17 mouse cellular contexts compared by ENCODE assay signal in the genomic region with DNA sequence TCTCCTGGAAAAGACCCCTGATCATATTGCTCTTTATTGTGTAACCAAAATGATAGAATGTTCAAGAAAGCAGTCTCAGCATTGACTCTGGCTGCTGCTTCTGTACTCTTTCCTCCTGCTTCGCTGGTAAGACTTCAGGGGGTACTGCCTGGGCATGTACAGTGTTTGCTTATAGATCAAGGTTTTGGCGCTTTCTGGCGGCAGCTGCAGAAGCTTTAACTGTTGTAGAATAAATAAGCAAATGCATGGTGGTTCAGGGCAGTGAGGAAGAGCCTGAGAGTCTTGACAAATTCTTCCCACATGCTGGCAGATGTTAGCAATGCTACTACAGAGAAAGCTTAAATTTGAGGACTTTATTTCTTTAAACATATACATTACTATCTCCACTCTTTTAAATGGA.
"Had no signal": no experiment of that assay in that cellular context is flagged by ENCODE, and none has a peak within 500 bp of the region (broad histone marks: within the 10 kb centered on the region; RNA-seq: fewer than 3 reads in every experiment).

No protein-coding gene starts in this region.

- H3K4me3 ChIP-seq: intestine, embryonic 15.5 days; layer of hippocampus, adult 2 months; liver, embryonic 13.5 days; megakaryocyte, embryonic 14.5 days; midbrain, embryonic 12.5 days; midbrain, embryonic 15.5 days; stomach, embryonic 15.5 days had no signal

- ATAC-seq: intestine, embryonic 15.5 days; midbrain, embryonic 15.5 days had no signal

- H3K4me2 ChIP-seq: intestine, embryonic 15.5 days; liver, embryonic 13.5 days; midbrain, embryonic 12.5 days; midbrain, embryonic 15.5 days; stomach, embryonic 15.5 days had no signal

- H3K27me3 ChIP-seq: intestine, embryonic 15.5 days; liver, embryonic 13.5 days; megakaryocyte, embryonic 14.5 days; midbrain, embryonic 12.5 days; midbrain, embryonic 15.5 days; stomach, embryonic 15.5 days had no signal

- H3K27ac ChIP-seq: intestine, embryonic 15.5 days; kidney, postnatal 0 days; layer of hippocampus, adult 2 months; liver, embryonic 13.5 days; midbrain, embryonic 12.5 days; midbrain, embryonic 15.5 days; stomach, embryonic 15.5 days had no signal

- H3K9me3 ChIP-seq: intestine, embryonic 15.5 days; liver, embryonic 13.5 days; midbrain, embryonic 12.5 days; midbrain, embryonic 15.5 days; stomach, embryonic 15.5 days had no signal

- H3K36me3 ChIP-seq: intestine, embryonic 15.5 days; liver, embryonic 13.5 days; midbrain, embryonic 12.5 days; midbrain, embryonic 15.5 days; stomach, embryonic 15.5 days had no signal

- DNase-seq: kidney, adult 18-20 months; kidney, postnatal 25 days; layer of hippocampus, adult 9-11 months; liver, embryonic 13.5 days; lung, adult 2 months; lung, postnatal 36 days; retina, postnatal 1 day; right cerebral cortex, postnatal 25 days; spleen, adult 18-20 months; thymus, postnatal 25 days had no signal

- H3K9ac ChIP-seq: intestine, embryonic 15.5 days; liver, embryonic 13.5 days; midbrain, embryonic 12.5 days; midbrain, embryonic 15.5 days; stomach, embryonic 15.5 days had no signal

- H3K4me1 ChIP-seq: intestine, embryonic 15.5 days; megakaryocyte, embryonic 14.5 days; stomach, embryonic 15.5 days had no signal
